Mouse (Mus musculus) testis, adult 2 months (tissue): ENCODE measurements around the gene Klb. TPM values are rescaled to one million over a fixed set of nuclear protein-coding genes. Genes with fewer than 3 reads are reported as not detected.
"Not testable (repeated sequence)": the region's sequence is repeated elsewhere in the genome, so short reads cannot be mapped to it uniquely, and the experiment has no call there.

Source experiments
- H3K27ac ChIP-seq: fragments of 200-500 bp; 2 replicates; pipeline ENCODE4 v1.5.1; 2012; ENCODE audit warnings: low read depth, low read length; ENCODE audit not compliant: control insufficient read depth, insufficient read depth
- H3K27me3 ChIP-seq: fragments of 200-500 bp; 2 replicates; pipeline ENCODE4 v1.6.1; 2012; ENCODE audit warnings: mild to moderate bottlenecking, low read length, moderate library complexity; ENCODE audit not compliant: control insufficient read depth, insufficient read depth
- H3K36me3 ChIP-seq: fragments of 200-500 bp; 2 replicates; pipeline ENCODE4 v1.6.1; 2012; ENCODE audit warnings: mild to moderate bottlenecking, low read length; ENCODE audit not compliant: control insufficient read depth, insufficient read depth
- H3K4me1 ChIP-seq: fragments of 200-500 bp; 2 replicates; pipeline ENCODE4 v1.6.1; 2012; ENCODE audit warnings: low read length; ENCODE audit not compliant: control insufficient read depth, insufficient read depth
- H3K4me3 ChIP-seq: fragments of 200-500 bp; 2 replicates; pipeline ENCODE4 v1.5.1; 2012; ENCODE audit warnings: low read depth, mild to moderate bottlenecking, low read length, moderate library complexity, mixed read lengths; ENCODE audit not compliant: control insufficient read depth
- CTCF ChIP-seq: fragments of 200-500 bp; IDR thresholded peaks from 2 replicates; pipeline ENCODE4 v1.5.1; 2012; ENCODE audit warnings: low read depth, mild to moderate bottlenecking, inconsistent platforms, low read length, moderate library complexity; ENCODE audit not compliant: control insufficient read depth, insufficient read depth, insufficient replicate concordance
- POLR2A ChIP-seq: fragments of 200-500 bp; IDR thresholded peaks from 2 replicates; pipeline ENCODE4 v1.6.1; 2012; ENCODE audit warnings: low read depth, mild to moderate bottlenecking, inconsistent platforms, low read length, moderate library complexity; ENCODE audit not compliant: control insufficient read depth
- polyA plus RNA-seq: library from polyadenylated mRNA; depleted of rRNA; stranded (reverse); fragments of >200 nt; gene quantifications from 2 replicates; pipeline ENCODE4 v1.2.3, GENCODE M21; 2012; rRNA removed

The Klb gene
- polyA plus RNA-seq, result 0.65 and 0.72 TPM in 2 replicates

DNA sequence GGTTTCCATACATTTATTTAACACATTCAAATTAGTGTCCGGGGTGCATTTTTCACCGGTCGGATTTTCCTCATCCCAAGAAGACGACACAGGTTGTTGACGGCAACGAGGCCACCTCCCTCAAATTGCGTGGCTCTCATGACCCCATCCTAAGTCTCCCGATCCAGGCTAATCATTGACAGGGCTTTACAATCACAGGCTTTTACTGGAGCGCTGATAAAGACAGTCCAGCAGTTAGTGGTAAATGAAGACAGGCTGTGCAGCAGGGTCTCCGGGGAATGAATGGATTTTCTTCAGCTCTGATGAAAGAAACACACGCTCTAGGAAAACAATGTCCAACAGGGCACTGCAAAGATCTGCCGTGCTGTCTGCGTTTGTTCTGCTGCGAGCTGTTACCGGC lies at the start of gene Klb:
Gene Klb (plus strand): TSS at position 147 of the 400 bp plus-strand sequence.
- Histone ChIP-seq H3K4me3 (peak within 1 kb of the TSS; percentile 53), H3K27ac (no peak within 1 kb of the TSS), H3K4me1 (peaks cover 5% of the 10 kb centered on the region), H3K36me3 (no peaks in the 10 kb centered on the region), H3K27me3 (no peaks in the 10 kb centered on the region)
- TF ChIP-seq CTCF, result no peak
- TF ChIP-seq POLR2A, result no peak

DNA sequence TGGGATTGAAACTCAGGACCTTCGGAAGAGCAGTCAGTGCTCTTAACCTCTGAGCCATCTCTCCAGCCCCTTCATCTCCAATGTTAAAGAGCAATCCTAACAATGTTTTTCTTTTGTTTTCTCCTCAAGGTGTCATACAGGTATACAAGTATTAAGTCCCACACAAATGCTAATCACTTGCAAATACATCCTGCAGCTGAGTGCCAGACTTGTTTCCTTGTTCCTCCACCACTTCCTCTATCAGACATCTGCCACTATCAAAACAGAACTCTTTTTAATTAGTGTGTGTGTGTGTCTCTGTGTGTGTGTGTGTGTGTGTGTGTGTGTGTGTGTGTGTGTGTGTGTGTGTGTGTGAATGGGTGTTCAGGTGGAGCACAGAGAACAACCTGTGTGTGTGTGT lies 48.5 kb upstream of the Klb start:
- not testable (repeated sequence) for H3K36me3 ChIP-seq, H3K27ac ChIP-seq, H3K27me3 ChIP-seq, H3K4me3 ChIP-seq, H3K4me1 ChIP-seq

DNA sequence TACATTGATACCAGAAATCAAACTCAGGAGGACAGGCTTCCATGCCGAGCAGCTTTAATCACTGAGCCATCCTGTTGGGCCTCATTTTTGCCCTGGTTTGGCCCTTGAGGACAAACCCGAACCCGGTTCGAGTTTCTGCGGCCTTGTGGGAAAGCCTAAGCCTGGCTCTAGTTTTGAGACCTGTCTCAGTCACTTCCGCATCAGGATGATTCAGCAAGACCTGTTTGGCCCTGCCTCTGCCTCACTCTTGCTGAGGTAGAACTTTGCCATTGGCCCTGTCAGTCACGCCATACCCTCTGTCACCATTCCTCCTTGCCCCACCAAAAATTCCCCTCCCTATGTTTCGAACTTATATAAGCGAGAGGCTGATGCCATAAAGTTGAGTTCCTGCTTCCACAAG lies 48.0 kb upstream of the Klb start:
- TF ChIP-seq CTCF (no peak), POLR2A (no peak)
- no peak overlapping the region for H3K27ac ChIP-seq
- no peak overlapping the region for H3K4me3 ChIP-seq
- H3K4me1 ChIP-seq, result no peaks in the 10 kb centered on the region
- no peaks in the 10 kb centered on the region; the same call in 1 of the 2 replicates for H3K36me3 ChIP-seq
- no peaks in the 10 kb centered on the region for H3K27me3 ChIP-seq

DNA sequence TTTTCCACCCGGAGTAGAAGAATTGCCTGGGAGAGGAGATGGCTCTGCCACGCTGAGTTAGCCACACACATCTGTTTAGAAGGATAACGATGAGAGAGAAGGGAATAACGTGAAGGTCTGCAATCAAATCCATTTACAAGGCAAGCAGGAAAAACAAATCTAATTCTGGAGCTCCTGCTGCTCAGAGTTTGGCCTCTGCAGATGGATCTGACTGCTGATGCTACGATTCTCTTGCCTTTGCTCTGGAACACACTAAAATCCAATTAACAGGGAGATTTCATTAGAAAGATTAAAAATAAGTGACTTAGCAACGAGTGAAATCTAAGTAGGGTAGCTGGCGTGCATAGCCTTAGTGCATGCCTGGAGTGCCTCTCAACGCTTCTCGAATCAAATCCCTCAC lies 42.6 kb upstream of the Klb start:
- TF ChIP-seq CTCF, result no peak
- no peak for TF ChIP-seq POLR2A
- Histone ChIP-seq H3K27me3 (no peaks in the 10 kb centered on the region), H3K4me1 (no peaks in the 10 kb centered on the region), H3K36me3 (no peaks in the 10 kb centered on the region; the same call in 1 of the 2 replicates), H3K4me3 (no peak overlapping the region), H3K27ac (no peak overlapping the region)

DNA sequence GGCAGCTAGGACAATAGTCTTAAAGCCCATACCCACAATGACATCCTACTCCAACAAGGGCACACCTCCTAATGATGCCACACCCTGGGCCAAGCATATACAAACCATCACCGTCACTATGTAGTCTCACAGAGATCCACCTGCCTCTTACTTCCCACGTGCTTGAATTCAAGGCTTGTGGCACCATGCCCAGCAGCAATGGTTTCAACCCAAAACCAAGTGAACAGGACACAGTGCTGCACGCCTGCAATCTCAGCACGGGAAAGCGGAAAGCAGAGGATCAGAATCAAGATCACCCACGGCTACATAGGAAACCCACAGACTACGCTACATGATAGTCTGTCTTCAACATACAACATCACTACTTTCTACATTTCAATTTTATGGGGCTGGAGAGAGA lies 39.9 kb upstream of the Klb start:
- Histone ChIP-seq H3K36me3 (no peaks in the 10 kb centered on the region; the same call in 1 of the 2 replicates), H3K4me3 (no peak overlapping the region), H3K27ac (no peak overlapping the region), H3K4me1 (no peaks in the 10 kb centered on the region), H3K27me3 (no peaks in the 10 kb centered on the region)
- TF ChIP-seq POLR2A, result no peak
- TF ChIP-seq CTCF, result no peak

DNA sequence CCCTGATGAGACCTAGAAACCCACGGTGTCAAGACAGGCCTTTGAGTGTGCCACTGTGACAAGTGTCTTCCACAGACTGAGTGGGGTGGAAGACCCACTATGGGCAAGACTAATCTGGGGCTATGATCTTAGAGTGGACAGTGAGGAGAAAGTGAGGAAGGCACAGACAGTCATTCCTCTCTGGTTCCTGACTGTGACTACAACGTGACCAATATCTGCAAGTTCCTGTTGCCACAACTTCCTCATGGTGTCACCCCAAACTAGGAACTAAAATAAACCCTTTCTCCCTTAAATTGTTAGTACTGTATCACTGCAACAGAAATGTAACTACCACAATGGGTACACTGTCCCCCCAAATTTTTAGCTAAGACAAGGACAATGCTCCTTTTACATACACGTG lies 39.2 kb upstream of the Klb start:
- no peak overlapping the region for H3K27ac ChIP-seq
- no peak overlapping the region for H3K4me3 ChIP-seq
- TF ChIP-seq POLR2A (no peak), CTCF (no peak)
- H3K4me1 ChIP-seq, result no peaks in the 10 kb centered on the region
- H3K27me3 ChIP-seq, result no peaks in the 10 kb centered on the region
- no peaks in the 10 kb centered on the region; the same call in 1 of the 2 replicates for H3K36me3 ChIP-seq

DNA sequence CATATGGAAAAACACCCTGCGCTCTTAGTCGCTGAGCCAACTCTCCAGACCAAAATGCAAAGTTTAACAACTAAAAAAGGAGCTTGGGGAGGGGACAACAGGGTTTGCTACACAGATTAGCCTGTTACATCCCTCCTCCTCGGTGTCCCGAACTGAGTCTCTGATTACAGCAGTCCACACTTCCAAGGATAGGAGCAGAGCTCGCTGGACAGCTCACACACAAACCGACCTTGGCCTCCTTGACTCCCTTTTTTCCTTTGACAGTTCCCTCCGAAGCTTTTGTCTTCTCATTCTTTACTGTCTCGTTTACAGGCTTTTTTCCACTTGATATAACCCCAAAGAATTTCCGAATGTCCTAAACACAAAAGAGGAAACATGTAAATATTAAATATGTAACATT lies 28.9 kb upstream of the Klb start:
- no peaks in the 10 kb centered on the region for H3K4me1 ChIP-seq
- no peak overlapping the region for H3K4me3 ChIP-seq
- no peak overlapping the region for H3K27ac ChIP-seq
- TF ChIP-seq CTCF (no peak), POLR2A (no peak)
- peaks cover 1% of the 10 kb centered on the region for H3K36me3 ChIP-seq
- H3K27me3 ChIP-seq, result no peaks in the 10 kb centered on the region

DNA sequence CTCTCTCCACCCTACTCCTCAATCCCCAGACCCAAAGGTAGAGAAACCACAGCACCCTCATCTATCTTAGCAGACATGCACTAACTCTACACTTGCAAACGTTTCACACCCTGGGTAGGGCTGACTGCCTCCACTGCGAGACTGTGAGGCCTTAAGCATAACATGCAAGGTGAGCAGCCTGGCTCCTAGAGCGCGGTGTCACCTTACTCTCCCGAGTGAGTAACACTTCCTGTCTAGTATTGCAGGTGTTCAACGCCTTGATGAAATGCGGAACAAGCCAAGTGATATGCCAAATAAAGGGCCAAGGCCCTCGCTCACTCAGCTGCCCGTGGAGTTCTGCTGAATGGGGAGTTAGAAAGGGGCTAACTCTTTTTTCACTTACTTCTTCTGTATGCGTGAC lies 25.9 kb upstream of the Klb start:
- Histone ChIP-seq H3K27me3 (no peaks in the 10 kb centered on the region), H3K27ac (no peak overlapping the region), H3K4me3 (no peak overlapping the region), H3K36me3 (no peaks in the 10 kb centered on the region; the same call in 1 of the 2 replicates), H3K4me1 (no peaks in the 10 kb centered on the region)
- TF ChIP-seq POLR2A (no peak), CTCF (0 out of 2 replicates have a peak, but pooled peaks have one; percentile 2)
